Mouse (Mus musculus): ENCODE results near the gene Lrrc61. TPM values are rescaled to one million over a fixed set of nuclear protein-coding genes. Genes with fewer than 3 reads are reported as not detected.

Lrrc61 gene
- polyA plus RNA-seq, 1 experiment from 2014 or later, result 7.7 TPM

DNA sequence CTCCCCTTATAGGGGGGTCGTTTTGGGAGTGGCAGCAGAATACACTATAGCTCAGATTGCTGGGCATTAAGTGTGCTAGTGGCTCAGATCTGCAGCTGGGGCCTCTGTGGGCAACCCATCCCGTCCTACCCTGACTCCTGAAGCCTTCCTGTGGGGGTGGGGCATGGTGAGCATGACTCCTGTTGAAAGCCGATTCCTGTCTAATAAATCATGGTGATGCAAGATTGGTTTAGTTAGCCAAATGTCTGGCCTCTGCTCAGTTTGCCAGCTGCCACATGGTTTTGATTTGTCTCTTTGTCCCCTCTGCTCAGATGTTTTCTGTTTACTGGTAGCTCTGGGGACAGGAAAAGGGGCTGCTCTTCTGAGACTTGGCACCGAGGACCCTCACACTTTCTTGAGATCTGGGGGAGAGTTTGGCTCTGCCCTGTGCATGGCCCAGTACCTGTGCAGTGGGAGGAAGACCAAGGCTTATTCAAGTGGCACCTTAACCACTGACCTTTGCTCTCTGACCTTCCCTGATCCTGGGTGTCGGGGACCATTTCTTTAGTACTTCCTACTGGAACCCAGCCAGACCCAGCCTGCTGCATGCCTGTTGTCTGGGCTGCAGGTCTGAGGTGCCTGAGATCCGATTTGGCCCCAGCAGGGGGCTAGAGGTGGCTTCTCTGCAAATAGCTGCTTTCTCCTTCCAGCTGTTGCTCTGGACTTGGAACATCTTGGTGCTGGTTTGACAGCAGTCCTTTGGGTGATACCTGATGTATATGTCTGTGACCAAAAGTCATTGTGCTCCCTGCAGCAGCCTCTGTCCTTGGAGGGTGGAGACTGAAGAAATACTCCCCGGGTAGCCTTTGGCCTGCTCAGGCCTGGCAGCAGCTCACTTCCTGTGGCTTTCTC, 12.8 kb upstream of the Lrrc61 start:
- 0 out of 2 replicates have a peak, but pooled peaks cover 5% of the 10 kb centered on the region for H3K36me3 ChIP-seq (ENCODE audit: control insufficient read depth, insufficient read depth, low read length)
- H3K9ac ChIP-seq (ENCODE audit: low read length), result no peak overlapping the region
- H3K4me1 ChIP-seq (replicated peaks; ENCODE audit: control insufficient read depth, insufficient read depth, low read length), result peaks cover 7% of the 10 kb centered on the region
- H3K27me3 ChIP-seq (replicated peaks; ENCODE audit: control insufficient read depth, insufficient read depth, low read length), result no peaks in the 10 kb centered on the region
- H3K4me3 ChIP-seq (ENCODE audit: low read depth, low read length), result no peak overlapping the region
- ATAC-seq (replicated peaks; ENCODE audit: low FRiP score, low TSS enrichment, low read depth), result no peak
- H3K27ac ChIP-seq (ENCODE audit: low read depth), result no peak overlapping the region
- H3K9me3 ChIP-seq (ENCODE audit: control insufficient read depth, low read length), result no peaks in the 10 kb centered on the region
- WGBS, result 25% methylated on average over 7 of the region's 7 CpGs
- DNase-seq (ENCODE audit: low spot score), result no peak
- no peak overlapping the region for H3K4me2 ChIP-seq (ENCODE audit: low read length)

DNA sequence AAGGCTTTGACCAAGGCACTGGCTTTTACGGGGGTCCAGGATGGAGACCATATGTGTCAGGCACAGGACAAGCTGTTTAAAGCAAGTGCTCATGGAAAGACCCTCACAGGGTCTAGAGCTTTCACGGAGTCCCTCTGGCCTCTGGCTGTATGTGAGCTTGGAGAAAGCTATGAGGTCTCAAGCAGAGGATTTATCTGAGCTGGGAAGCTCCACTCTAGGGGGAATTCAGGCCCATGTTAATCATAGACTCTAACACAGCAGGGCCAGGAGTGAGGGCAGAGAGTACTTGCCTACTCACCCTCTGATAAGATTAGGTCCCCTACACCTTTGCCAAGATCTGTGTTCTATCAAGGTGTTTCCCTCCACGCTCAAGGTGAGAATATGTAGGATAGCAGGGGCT, 12.0 kb upstream of the Lrrc61 start:
- whole genome bisulfite sequencing, result 80% methylated on average over 3 of the region's 3 CpGs
- Histone ChIP-seq H3K4me2 (ENCODE audit: low read length) (no peak overlapping the region), H3K36me3 (ENCODE audit: control insufficient read depth, insufficient read depth, low read length) (0 out of 2 replicates have a peak, but pooled peaks cover 5% of the 10 kb centered on the region), H3K27me3 (replicated peaks; ENCODE audit: control insufficient read depth, insufficient read depth, low read length) (no peaks in the 10 kb centered on the region), H3K9ac (ENCODE audit: low read length) (no peak overlapping the region), H3K4me3 (ENCODE audit: low read depth, low read length) (no peak overlapping the region), H3K9me3 (ENCODE audit: control insufficient read depth, low read length) (no peaks in the 10 kb centered on the region), H3K4me1 (replicated peaks; ENCODE audit: control insufficient read depth, insufficient read depth, low read length) (0 out of 2 replicates have a peak, but pooled peaks cover 2% of the 10 kb centered on the region), H3K27ac (ENCODE audit: low read depth) (no peak overlapping the region)
- ATAC-seq (replicated peaks; ENCODE audit: low FRiP score, low TSS enrichment, low read depth), result no peak
- DNase-seq (ENCODE audit: low spot score), result no peak

DNA sequence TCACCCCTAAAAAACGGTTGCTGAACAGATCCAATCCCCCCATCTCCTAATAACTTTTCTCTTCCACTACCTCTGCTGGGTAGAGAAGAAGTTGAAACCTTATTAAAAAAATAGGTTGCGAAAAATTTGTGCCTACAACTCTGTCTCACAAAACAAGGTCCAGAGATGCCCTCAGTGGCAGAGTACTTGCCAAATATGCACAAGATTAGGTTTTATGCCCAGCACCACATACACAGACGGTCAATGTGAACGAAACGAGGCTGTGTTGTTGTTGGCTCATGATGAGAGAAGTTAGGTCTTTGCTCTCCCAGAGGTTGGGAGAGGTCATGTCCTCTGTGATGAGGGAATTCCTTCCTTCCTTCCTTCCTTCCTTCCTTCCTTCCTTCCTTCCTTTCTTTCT, 9.3 kb upstream of the Lrrc61 start:
- no peak for ATAC-seq (replicated peaks; ENCODE audit: low FRiP score, low TSS enrichment, low read depth)

DNA sequence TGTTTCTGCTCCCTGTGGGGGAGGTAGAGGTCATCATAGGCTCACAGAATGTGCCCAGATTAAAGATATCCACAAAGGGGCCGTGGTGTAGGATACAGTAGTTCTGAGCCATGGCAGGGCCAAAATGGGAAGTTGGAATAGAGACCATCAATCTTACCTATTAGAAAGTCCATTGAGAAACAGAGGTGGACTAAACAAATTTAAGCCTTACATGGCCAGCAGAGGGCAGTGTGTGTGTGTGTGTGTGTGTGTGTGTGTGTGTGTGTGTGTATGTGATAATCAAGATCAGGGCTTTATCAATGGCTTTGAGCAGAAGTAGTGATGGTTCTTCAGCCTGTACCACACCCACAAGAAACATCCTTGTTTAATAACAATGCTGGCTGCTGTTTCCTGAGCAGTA, 8.3 kb upstream of the Lrrc61 start:
- no peaks in the 10 kb centered on the region for H3K36me3 ChIP-seq (ENCODE audit: control insufficient read depth, insufficient read depth, low read length)
- ATAC-seq (replicated peaks; ENCODE audit: low FRiP score, low TSS enrichment, low read depth), result no peak
- WGBS, result 58% methylated on average over 1 of the region's 1 CpGs

More for the DNA sequence above, 9.3 kb upstream of the Lrrc61 start:
- no peak overlapping the region for H3K27ac ChIP-seq (ENCODE audit: low read depth)
- H3K4me1 ChIP-seq (replicated peaks; ENCODE audit: control insufficient read depth, insufficient read depth, low read length), result no peaks in the 10 kb centered on the region
- DNase-seq (ENCODE audit: low spot score), result no peak
- H3K4me2 ChIP-seq (ENCODE audit: low read length), result no peak overlapping the region
- H3K9me3 ChIP-seq (ENCODE audit: control insufficient read depth, low read length), result no peaks in the 10 kb centered on the region
- no peak overlapping the region for H3K4me3 ChIP-seq (ENCODE audit: low read depth, low read length)
- WGBS, result 75% methylated on average over 5 of the region's 5 CpGs
- no peaks in the 10 kb centered on the region for H3K27me3 ChIP-seq (replicated peaks; ENCODE audit: control insufficient read depth, insufficient read depth, low read length)
- H3K36me3 ChIP-seq (ENCODE audit: control insufficient read depth, insufficient read depth, low read length), result 0 out of 2 replicates have a peak, but pooled peaks cover 5% of the 10 kb centered on the region
- no peak overlapping the region for H3K9ac ChIP-seq (ENCODE audit: low read length)

DNA sequence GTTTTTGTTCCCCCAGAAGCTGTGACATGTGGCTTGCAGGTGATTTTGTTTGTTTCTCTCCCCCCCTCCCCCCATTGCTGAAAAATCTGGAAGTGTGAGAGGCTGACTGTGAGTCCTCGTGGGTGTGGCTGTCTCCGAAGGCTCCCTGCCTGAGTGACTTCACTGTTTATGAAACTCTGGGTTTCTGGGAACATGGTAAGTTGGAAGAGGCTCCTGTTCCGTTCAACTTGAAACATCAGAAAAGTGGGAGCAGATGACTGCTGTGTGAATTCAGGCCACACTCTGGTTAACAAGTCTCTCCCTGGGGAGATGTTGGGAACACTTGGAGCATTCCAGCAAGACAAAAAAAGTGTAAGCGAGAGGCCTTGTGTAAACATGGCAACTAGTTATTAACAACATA, 7.7 kb upstream of the Lrrc61 start:
- Histone ChIP-seq H3K27me3 (replicated peaks; ENCODE audit: control insufficient read depth, insufficient read depth, low read length) (no peaks in the 10 kb centered on the region), H3K4me3 (ENCODE audit: low read depth, low read length) (no peak overlapping the region), H3K9ac (ENCODE audit: low read length) (no peak overlapping the region), H3K4me1 (replicated peaks; ENCODE audit: control insufficient read depth, insufficient read depth, low read length) (no peaks in the 10 kb centered on the region), H3K36me3 (ENCODE audit: control insufficient read depth, insufficient read depth, low read length) (no peaks in the 10 kb centered on the region), H3K9me3 (ENCODE audit: control insufficient read depth, low read length) (no peaks in the 10 kb centered on the region), H3K27ac (ENCODE audit: low read depth) (no peak overlapping the region), H3K4me2 (ENCODE audit: low read length) (no peak overlapping the region)
- ATAC-seq (replicated peaks; ENCODE audit: low FRiP score, low TSS enrichment, low read depth), result no peak
- 47% methylated on average over 4 of the region's 4 CpGs for WGBS
- no peak for DNase-seq (ENCODE audit: low spot score)

More for the DNA sequence above, 8.3 kb upstream of the Lrrc61 start:
- H3K9me3 ChIP-seq (ENCODE audit: control insufficient read depth, low read length), result no peaks in the 10 kb centered on the region
- no peaks in the 10 kb centered on the region for H3K27me3 ChIP-seq (replicated peaks; ENCODE audit: control insufficient read depth, insufficient read depth, low read length)
- no peak for DNase-seq (ENCODE audit: low spot score)
- no peak overlapping the region for H3K27ac ChIP-seq (ENCODE audit: low read depth)
- no peak overlapping the region for H3K4me3 ChIP-seq (ENCODE audit: low read depth, low read length)
- no peaks in the 10 kb centered on the region for H3K4me1 ChIP-seq (replicated peaks; ENCODE audit: control insufficient read depth, insufficient read depth, low read length)
- no peak overlapping the region for H3K9ac ChIP-seq (ENCODE audit: low read length)
- H3K4me2 ChIP-seq (ENCODE audit: low read length), result no peak overlapping the region

DNA sequence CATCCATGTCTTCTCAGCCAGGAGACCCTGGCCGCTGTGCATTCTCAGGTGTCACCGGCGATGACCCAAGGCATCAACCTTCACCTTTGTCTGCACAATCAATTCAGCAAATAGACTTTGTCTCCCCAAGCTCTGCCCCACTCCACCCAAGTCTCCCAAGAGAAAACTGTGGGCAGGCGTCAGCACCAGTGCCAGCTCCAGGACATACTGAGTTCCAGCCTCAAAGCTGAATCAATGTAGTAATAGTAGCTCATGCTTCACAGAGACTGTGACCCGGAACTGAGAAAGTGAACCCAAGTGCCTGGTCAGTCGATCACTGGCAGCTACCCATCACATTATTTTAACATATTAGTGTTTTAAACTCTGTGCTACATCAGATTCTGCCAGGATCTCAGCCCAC, 6.3 kb upstream of the Lrrc61 start:
- ATAC-seq (replicated peaks; ENCODE audit: low FRiP score, low TSS enrichment, low read depth), result no peak
- WGBS, result 78% methylated on average over 6 of the region's 6 CpGs
- Histone ChIP-seq H3K9ac (ENCODE audit: low read length) (no peak overlapping the region), H3K9me3 (ENCODE audit: control insufficient read depth, low read length) (no peaks in the 10 kb centered on the region), H3K27me3 (replicated peaks; ENCODE audit: control insufficient read depth, insufficient read depth, low read length) (no peaks in the 10 kb centered on the region), H3K4me2 (ENCODE audit: low read length) (no peak overlapping the region), H3K27ac (ENCODE audit: low read depth) (no peak overlapping the region), H3K36me3 (ENCODE audit: control insufficient read depth, insufficient read depth, low read length) (no peaks in the 10 kb centered on the region), H3K4me1 (replicated peaks; ENCODE audit: control insufficient read depth, insufficient read depth, low read length) (no peaks in the 10 kb centered on the region), H3K4me3 (ENCODE audit: low read depth, low read length) (no peak overlapping the region)
- DNase-seq (ENCODE audit: low spot score), result no peak

DNA sequence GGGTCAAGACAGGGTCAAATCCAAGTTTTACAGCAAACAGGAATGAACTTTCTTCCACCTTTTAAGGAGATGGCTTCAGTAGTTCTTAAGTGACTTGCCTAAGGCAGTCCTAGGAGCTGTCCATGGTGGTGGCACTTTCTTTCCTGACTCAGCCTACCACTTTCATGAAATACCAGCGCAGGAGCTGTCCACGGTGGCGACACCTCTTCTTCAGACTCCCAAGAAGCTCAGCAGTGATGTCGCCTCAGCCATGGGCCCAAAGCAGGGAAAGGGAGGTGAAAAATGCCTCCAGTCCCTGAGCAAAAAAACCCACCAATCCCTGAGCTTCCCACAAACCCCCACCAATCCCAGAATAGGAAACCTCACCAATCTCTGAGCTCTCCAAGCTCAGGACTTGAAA, 1.7 kb upstream of the Lrrc61 start:
- DNase-seq (ENCODE audit: low spot score), result no peak
- H3K4me1 ChIP-seq (replicated peaks; ENCODE audit: control insufficient read depth, insufficient read depth, low read length), result peaks cover 11% of the 10 kb centered on the region

DNA sequence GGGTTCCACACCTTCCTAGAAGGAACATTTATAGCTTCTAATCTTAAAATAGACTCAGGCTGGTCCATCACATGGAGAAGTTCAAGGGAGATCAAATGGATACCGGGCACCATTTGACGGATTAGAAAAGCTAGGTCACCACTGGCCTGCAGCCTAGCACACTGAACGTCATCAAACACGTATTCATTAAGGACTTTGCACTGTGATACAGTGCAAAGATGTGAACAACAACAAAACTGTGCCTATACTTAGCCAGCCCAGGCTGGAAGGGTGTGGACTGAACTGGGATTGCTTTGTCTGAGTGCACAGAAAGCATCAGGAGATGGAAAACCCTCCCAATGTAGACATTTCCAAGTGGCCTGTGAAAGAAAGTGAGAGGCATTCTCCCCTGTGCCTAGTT, 777 bp upstream of the Lrrc61 start:
- no peaks in the 10 kb centered on the region for H3K27me3 ChIP-seq (replicated peaks; ENCODE audit: control insufficient read depth, insufficient read depth, low read length)
- H3K9me3 ChIP-seq (ENCODE audit: control insufficient read depth, low read length), result no peaks in the 10 kb centered on the region
- no peak for DNase-seq (ENCODE audit: low spot score)
- no peak for ATAC-seq (replicated peaks; ENCODE audit: low FRiP score, low TSS enrichment, low read depth)
- H3K27ac ChIP-seq (ENCODE audit: low read depth), result peak overlapping the region; percentile 98
- 84% methylated on average over 4 of the region's 4 CpGs for WGBS
- H3K4me3 ChIP-seq (ENCODE audit: low read depth, low read length), result peak overlapping the region; percentile 63; the same call in 1 of the 2 replicates
- H3K4me1 ChIP-seq (replicated peaks; ENCODE audit: control insufficient read depth, insufficient read depth, low read length), result peaks cover 11% of the 10 kb centered on the region
- peak overlapping the region; percentile 83 for H3K4me2 ChIP-seq (ENCODE audit: low read length)
- H3K9ac ChIP-seq (ENCODE audit: low read length), result peak overlapping the region; percentile 65
- no peaks in the 10 kb centered on the region for H3K36me3 ChIP-seq (ENCODE audit: control insufficient read depth, insufficient read depth, low read length)

More for the DNA sequence above, 1.7 kb upstream of the Lrrc61 start:
- no peak overlapping the region for H3K27ac ChIP-seq (ENCODE audit: low read depth)
- H3K9me3 ChIP-seq (ENCODE audit: control insufficient read depth, low read length), result no peaks in the 10 kb centered on the region
- H3K4me2 ChIP-seq (ENCODE audit: low read length), result no peak overlapping the region
- no peak overlapping the region for H3K9ac ChIP-seq (ENCODE audit: low read length)
- no peaks in the 10 kb centered on the region for H3K27me3 ChIP-seq (replicated peaks; ENCODE audit: control insufficient read depth, insufficient read depth, low read length)
- no peaks in the 10 kb centered on the region for H3K36me3 ChIP-seq (ENCODE audit: control insufficient read depth, insufficient read depth, low read length)
- no peak for ATAC-seq (replicated peaks; ENCODE audit: low FRiP score, low TSS enrichment, low read depth)
- 45% methylated on average over 4 of the region's 4 CpGs for WGBS
- no peak overlapping the region for H3K4me3 ChIP-seq (ENCODE audit: low read depth, low read length)
